Mouse (Mus musculus) bone marrow, adult 2 months (tissue): Measurements from ENCODE around the gene Adgrf3. TPM values are rescaled to one million over a fixed set of nuclear protein-coding genes. Genes with fewer than 3 reads are reported as not detected.

Experiments
- H3K27ac ChIP-seq: fragments of 200-500 bp; 2 replicates; pipeline ENCODE4 v1.5.1; 2012; ENCODE audit warnings: low read depth, mild to moderate bottlenecking, control low read depth, inconsistent platforms, low read length; ENCODE audit not compliant: control insufficient read depth, poor library complexity, insufficient read depth
- H3K4me1 ChIP-seq: fragments of 200-500 bp; 2 replicates; pipeline ENCODE4 v1.6.1; 2011; ENCODE audit warnings: low read length; ENCODE audit not compliant: control insufficient read depth, insufficient read depth
- H3K4me3 ChIP-seq: fragments of 200-500 bp; replicated peaks from 2 replicates; pipeline ENCODE3; 2011; ENCODE audit warnings: mild to moderate bottlenecking, low read depth, low read length, control low read depth; ENCODE audit not compliant: control insufficient read depth
- CTCF ChIP-seq: fragments of 200-500 bp; IDR thresholded peaks from 2 replicates; pipeline ENCODE4 v1.5.1; 2011; ENCODE audit warnings: low read length, control low read depth; ENCODE audit not compliant: control insufficient read depth, insufficient read depth
- POLR2A ChIP-seq: fragments of 200-500 bp; IDR thresholded peaks from 2 replicates; pipeline ENCODE4 v1.6.1; 2011; ENCODE audit warnings: low read depth, mild to moderate bottlenecking, control low read depth, low read length, borderline replicate concordance; ENCODE audit not compliant: control insufficient read depth
- WGBS: fragments of 180-500 bp; shearing (Covaris S2); methylation state at CpG from one replicate; pipeline ENCODE4 v1.1.7; 2018; 5-methylcytosine and 5-hydroxymethylcytosine counted together
- polyA plus RNA-seq: library from polyadenylated mRNA; stranded (reverse); fragments of >200 nt; gene quantifications from 2 replicates; pipeline ENCODE4 v1.2.4, GENCODE M21; 2011; ENCODE audit warnings: low replicate concordance; ENCODE audit not compliant: missing spikeins, insufficient read depth, insufficient read length

Adgrf3 gene
- polyA plus RNA-seq, 1 experiment: not detected

DNA sequence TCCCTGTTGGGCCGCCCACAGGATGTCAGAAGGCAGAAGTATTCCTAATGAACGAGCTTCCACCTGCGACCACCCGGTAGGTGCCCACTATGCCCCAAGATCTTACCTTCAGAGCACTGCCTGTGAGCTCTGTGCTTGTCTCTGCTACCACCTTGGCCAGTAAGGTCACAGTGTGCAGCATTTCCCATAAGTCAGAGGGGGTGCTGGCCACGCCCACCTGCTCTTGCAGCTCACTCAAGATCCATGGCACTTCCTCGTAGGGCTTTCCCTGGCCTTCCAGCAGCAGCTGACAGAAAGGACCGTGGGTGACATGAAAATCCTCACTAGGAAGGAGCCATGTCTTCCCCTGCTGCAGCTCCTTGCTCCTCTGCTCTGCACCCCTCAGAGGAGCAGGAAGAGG lies 7.3 kb downstream of the Adgrf3 start:
- Histone ChIP-seq H3K4me3 (no peak overlapping the region), H3K4me1 (no peaks in the 10 kb centered on the region), H3K27ac (no peak overlapping the region)
- 11% methylated on average over 7 of the region's 7 CpGs for whole genome bisulfite sequencing
- TF ChIP-seq POLR2A (no peak), CTCF (no peak)

DNA sequence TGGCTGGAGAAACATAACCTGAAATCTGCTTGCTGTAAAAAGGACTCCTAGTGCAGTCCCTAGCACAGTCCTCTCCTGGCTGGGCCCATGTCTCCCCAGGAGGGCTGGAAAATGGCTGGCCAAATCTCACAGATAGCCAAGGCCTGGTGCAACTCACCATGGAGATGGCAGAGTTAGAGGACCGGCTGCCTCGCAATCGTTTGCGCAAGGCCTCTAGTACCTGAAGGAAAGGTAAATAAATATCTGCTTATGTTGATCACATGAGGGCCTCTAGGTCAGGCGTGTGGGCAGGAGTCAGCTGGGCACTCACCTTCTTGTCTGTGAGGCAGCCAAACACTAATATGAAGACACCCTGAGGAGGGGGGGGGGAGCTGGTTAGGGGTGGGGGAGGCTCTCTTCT lies 10.2 kb downstream of the Adgrf3 start:
- WGBS: 81% methylated on average over 5 of the region's 5 CpGs
- no peaks in the 10 kb centered on the region for H3K4me1 ChIP-seq
- H3K27ac ChIP-seq: no peak overlapping the region
- TF ChIP-seq POLR2A (no peak), CTCF (no peak)
- no peak overlapping the region for H3K4me3 ChIP-seq

DNA sequence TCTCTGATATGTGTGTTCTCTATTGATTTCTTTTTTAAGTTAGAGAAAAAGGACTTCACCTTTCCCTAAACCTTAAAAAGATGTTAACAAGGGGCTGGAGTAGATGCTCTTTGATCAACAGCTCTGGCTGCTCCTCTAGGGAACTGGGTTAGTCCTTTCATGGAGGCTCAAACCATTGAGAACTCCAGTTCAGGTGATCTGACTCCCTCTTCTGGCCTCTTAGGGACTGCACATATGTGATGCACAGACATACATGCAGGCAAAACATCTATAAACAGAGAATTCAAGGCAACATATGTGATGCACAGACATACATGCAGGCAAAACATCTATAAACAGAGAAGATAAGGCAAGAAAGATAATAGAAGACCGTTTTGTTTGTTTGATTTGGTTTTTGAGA lies 13.1 kb downstream of the Adgrf3 start:
- TF ChIP-seq POLR2A (no peak), CTCF (no peak)
- H3K4me1 ChIP-seq: no peaks in the 10 kb centered on the region
- no peak overlapping the region for H3K4me3 ChIP-seq
- H3K27ac ChIP-seq: no peak overlapping the region
- 80% methylated on average over 1 of the region's 1 CpGs for WGBS

DNA sequence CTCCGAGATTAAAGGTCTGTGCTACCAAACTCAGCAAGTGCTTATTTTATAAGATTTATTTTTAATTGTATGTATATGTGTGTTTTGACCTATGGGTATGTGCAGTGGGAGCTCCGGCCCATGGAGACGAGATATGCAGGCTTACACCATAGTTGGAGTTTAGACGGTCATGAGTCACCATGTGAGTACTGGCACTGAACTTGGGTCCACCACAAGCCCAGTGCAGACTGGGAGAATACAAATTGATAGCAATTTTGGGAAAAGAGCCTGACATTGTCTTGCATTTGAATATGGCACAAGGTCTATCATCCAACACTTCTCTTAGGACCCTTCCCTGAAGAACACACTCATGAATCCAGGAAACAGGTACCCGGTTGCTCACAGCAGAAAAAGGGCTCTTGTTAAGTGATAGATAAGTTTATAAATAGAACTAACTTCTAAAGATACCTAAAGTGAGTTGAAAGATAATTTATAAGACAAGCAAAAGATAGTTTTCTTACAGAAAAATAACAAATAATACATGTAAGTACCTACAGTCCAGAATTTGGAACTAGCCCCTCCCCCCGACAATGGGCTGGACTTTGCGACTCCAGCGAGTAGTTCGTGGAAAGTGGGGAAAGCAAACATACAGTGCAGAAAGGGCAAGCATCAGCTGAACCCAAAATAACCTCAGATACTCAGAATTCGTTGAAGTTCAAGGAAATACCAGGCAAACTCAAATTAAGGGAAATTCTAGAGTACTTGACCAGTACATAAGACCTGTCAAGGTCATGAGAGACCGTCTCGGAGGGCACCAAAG lies 17.6 kb downstream of the Adgrf3 start:
- WGBS: 91% methylated on average over 12 of the region's 12 CpGs
- H3K27ac ChIP-seq: no peak overlapping the region
- H3K4me3 ChIP-seq: no peak overlapping the region
- H3K4me1 ChIP-seq: no peaks in the 10 kb centered on the region
- TF ChIP-seq POLR2A: no peak
- no peak for TF ChIP-seq CTCF

DNA sequence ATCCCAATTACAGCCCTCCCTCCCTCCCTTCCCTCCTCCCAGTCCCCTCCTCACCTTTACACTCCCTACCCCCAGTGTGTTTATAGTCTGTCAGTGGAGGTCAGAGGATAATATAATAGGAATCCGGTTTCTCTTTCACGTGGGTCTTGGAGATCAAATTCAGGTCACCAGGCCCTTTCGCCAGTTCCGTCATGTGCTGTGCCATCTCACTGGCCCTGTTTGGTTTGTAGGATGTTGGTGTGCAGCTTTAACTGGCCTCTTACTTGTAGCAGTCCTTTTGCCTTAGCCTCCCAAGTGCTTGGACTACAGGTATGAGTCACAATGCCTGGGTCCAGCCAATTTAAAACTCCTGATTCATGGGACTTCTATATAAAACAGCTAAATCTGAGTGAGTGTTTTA lies 29.7 kb downstream of the Adgrf3 start:
- Histone ChIP-seq H3K4me1 (no peaks in the 10 kb centered on the region), H3K27ac (no peak overlapping the region), H3K4me3 (no peak overlapping the region)
- 90% methylated on average over 4 of the region's 4 CpGs for WGBS
- TF ChIP-seq CTCF (no peak), POLR2A (no peak)

DNA sequence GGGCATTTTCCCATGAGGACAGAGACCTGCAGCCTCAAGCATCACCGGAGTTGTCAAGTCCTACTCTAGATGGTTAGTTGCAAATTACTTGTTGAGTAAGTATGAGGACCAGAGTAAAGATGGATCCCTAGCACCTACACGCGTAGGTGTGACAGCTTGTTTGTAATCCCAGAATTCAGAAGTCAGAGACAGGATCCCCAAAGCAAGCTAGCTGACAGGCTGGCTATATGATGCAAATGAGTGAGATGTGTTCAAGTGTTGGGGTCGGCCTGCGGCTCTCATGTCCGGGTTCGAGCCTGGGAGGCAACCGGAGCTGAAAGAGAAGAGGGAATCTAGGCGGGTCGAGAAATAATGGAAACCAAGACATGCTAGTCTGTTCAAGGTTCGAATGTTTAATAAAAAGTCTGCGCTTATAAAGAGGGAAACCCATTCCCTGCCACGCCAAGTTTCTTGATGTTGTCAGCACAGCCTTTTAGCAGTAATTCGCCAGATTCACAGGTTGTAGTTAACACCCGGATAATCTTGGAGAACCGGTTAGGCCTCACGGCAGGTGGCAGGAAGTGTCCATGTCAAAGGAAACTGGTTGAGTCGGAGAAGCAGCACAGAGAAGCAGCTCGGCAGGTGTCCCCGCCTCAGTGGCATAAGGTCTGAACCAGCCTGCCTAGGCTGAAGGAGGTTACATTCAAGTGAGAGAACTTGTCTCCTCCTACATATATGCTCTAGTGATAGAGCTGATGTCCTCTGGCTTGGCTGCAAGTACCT lies 32.4 kb downstream of the Adgrf3 start:
- TF ChIP-seq POLR2A (no peak), CTCF (no peak)
- H3K4me1 ChIP-seq: no peaks in the 10 kb centered on the region
- H3K4me3 ChIP-seq: no peak overlapping the region
- 88% methylated on average over 20 of the region's 20 CpGs for WGBS
- H3K27ac ChIP-seq: no peak overlapping the region

DNA sequence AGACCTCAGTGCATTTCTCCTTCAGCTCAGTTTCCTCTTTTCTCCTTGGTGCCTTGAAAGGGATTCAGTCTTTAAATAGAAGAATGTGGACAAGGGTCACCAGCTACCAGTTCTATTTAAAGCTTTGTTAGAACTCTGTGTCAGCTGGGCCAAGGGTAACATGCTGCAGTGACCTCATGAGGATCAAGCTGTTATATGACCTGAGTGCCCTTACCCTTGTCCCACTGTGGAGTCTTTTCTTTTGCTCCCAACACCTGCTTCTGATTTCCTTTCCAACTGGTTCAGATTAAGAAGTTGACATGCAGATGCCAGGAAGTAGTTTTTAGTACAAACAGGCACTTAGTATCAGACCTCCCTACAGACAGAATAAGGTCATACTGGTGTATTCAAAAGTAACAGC lies 33.4 kb downstream of the Adgrf3 start:
- TF ChIP-seq POLR2A (no peak), CTCF (no peak)
- Histone ChIP-seq H3K27ac (no peak overlapping the region), H3K4me3 (no peak overlapping the region), H3K4me1 (no peaks in the 10 kb centered on the region)

DNA sequence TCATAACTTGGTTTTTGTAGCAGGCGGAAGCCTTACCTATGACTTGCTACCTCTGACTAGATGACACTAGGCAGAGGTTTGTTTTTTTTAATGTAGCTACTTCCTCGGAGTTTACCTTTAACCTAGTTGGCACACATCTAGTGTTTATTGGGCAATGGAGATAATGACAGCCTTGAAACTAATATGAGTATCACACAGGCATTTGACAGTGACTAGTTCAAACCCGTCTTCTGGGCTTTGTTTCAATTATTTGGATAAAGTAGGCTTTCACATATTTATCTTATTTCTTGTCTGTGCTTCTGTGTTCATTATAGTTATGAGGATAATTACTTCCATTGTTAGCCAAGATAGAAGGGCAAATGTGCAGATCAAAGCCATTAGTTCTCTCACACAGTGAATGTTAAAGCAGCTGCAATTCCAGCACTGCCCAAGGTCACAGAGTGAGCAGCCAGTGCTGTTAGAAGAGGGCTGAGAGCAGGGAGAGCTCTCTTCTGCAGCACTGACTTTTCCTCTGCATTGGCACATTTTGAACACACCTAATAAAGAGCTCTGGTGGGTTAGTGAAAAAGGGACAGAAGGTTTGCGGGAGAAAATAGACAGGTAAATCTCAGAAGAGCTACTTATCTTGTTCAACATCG lies 35.1 kb downstream of the Adgrf3 start:
- WGBS: 81% methylated on average over 5 of the region's 5 CpGs
- H3K27ac ChIP-seq: no peak overlapping the region

More for the DNA sequence above, 35.1 kb downstream of the Adgrf3 start:
- H3K4me3 ChIP-seq: no peak overlapping the region
- TF ChIP-seq POLR2A (no peak), CTCF (no peak)
- no peaks in the 10 kb centered on the region for H3K4me1 ChIP-seq
